Mouse (Mus musculus) bone marrow, adult 2 months (tissue): ENCODE results near the gene Megf11.

Experiments used
- CTCF ChIP-seq: fragments of 200-500 bp; IDR thresholded peaks from 2 replicates; pipeline ENCODE4 v1.5.1; 2011; ENCODE audit warnings: low read length, control low read depth; ENCODE audit not compliant: control insufficient read depth, insufficient read depth
- POLR2A ChIP-seq: fragments of 200-500 bp; IDR thresholded peaks from 2 replicates; pipeline ENCODE4 v1.6.1; 2011; ENCODE audit warnings: low read depth, mild to moderate bottlenecking, control low read depth, low read length, borderline replicate concordance; ENCODE audit not compliant: control insufficient read depth

- TF ChIP-seq CTCF (no peak), POLR2A (no peak)
Measured at GRCm38 (mm10) chr9:64455910-64456309, 70.5 kb downstream of the Megf11 start.
